Mouse (Mus musculus) intestine, embryonic 15.5 days (tissue): ENCODE measurements at regions not wholly inside any gene's neighbourhood (a gene's known extent, or its start where the extent isn't known, plus 50 kb on each side); places are given as distances from the start of the nearest gene placed in this dataset.

Source experiments
- ATAC-seq: fragments of 200-750 bp; cut with Nextera tagmentation; 2 replicates; pipeline ENCODE4 v1.8.0; 2017; ENCODE audit warnings: moderate TSS enrichment, moderate library complexity
- H3K27ac ChIP-seq: fragments of 300-500 bp; sonication (generic); 2 replicates; pipeline ENCODE4 v1.5.1; 2015; ENCODE audit warnings: mild to moderate bottlenecking, inconsistent platforms
- H3K27me3 ChIP-seq: fragments of 300-500 bp; sonication (generic); replicated peaks from 2 replicates; pipeline ENCODE4 v1.6.1; 2015; ENCODE audit warnings: inconsistent platforms
- H3K36me3 ChIP-seq: fragments of 300-500 bp; sonication (generic); 2 replicates; pipeline ENCODE4 v1.6.1; 2015; ENCODE audit warnings: inconsistent platforms
- H3K4me1 ChIP-seq: fragments of 300-500 bp; sonication (generic); replicated peaks from 2 replicates; pipeline ENCODE4 v1.6.1; 2015; ENCODE audit warnings: inconsistent platforms
- H3K4me2 ChIP-seq: fragments of 300-500 bp; sonication (generic); replicated peaks from 2 replicates; pipeline ENCODE4 v1.6.1; 2015; ENCODE audit warnings: mild to moderate bottlenecking, inconsistent platforms
- H3K4me3 ChIP-seq: fragments of 300-500 bp; sonication (generic); replicated peaks from 2 replicates; pipeline ENCODE4 v1.5.1; 2015; ENCODE audit warnings: inconsistent platforms
- H3K9ac ChIP-seq: fragments of 300-500 bp; sonication (generic); 2 replicates; pipeline ENCODE4 v1.6.1; 2015; ENCODE audit warnings: inconsistent platforms
- H3K9me3 ChIP-seq: fragments of 300-500 bp; sonication (generic); 2 replicates; pipeline ENCODE4 v1.6.1; 2016; ENCODE audit warnings: inconsistent platforms
- WGBS: fragments of 180-500 bp; shearing (Covaris S2); methylation state at CpG from one replicate; pipeline ENCODE4 v1.1.7; 2015; 5-methylcytosine and 5-hydroxymethylcytosine counted together

DNA sequence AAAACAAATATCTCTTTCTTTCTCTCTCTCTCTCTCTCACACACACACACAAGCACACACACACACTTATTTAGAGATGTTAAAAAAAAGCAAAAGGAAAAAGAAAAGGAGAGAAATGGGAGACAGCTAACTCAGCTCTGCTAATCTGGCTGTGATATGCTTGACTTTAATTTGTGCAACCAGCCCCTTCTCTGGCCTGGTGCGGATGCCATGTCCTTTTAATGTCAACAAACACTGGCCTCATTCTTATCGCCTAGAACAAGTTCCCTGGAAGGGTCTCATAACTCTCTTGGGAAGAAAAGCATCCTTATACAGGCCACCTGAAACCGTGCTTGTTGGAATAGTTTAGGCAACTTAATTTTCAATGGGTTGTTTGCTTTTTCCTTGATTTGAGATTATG is 368.7 kb downstream of the Mctp2 start:
- H3K9me3 ChIP-seq: no peaks in the 10 kb centered on the region
- no peaks in the 10 kb centered on the region for H3K27me3 ChIP-seq
- 46% methylated on average over 3 of the region's 3 CpGs for WGBS

DNA sequence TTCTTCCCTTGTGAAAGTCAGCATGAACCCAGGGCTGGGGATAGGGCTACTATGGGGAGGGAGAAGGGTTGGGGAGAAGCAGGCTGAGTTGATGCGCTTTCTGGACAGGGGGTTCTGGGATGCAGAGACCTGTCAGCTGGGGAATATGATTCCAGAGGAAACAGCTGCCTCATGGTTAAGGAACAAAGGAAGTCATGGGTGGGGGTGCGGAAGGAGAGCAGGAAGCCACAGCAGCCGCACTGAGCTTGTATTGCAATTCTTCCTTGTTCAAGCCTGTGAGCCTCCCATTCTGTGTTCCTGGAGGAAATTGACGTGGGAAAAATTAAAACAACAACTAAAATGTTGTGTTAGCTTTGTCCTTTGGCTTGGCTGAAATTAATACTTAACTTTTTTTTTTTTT is 369.7 kb downstream of the Mctp2 start:
- Histone ChIP-seq H3K27me3 (no peaks in the 10 kb centered on the region), H3K4me3 (no peak overlapping the region), H3K9me3 (no peaks in the 10 kb centered on the region), H3K27ac (no peak overlapping the region), H3K36me3 (no peaks in the 10 kb centered on the region), H3K9ac (no peak overlapping the region), H3K4me1 (peaks cover 7% of the 10 kb centered on the region; the same call in 1 of the 2 replicates), H3K4me2 (no peak overlapping the region)
- no peak for ATAC-seq
- WGBS: 64% methylated on average over 4 of the region's 4 CpGs

More for the DNA sequence above, 368.7 kb downstream of the Mctp2 start:
- Histone ChIP-seq H3K4me2 (no peak overlapping the region), H3K4me3 (no peak overlapping the region), H3K4me1 (peaks cover 7% of the 10 kb centered on the region; the same call in 1 of the 2 replicates), H3K36me3 (no peaks in the 10 kb centered on the region), H3K9ac (no peak overlapping the region), H3K27ac (no peak overlapping the region)
- ATAC-seq: no peak
